Mouse (Mus musculus) cerebellum, postnatal 36 days (tissue): ENCODE data around the gene Bcl2l12.
A peak's percentile ranks its signal among the peaks of the same experiment; 100 is the strongest.
"Not testable (repeated sequence)": the region's sequence is repeated elsewhere in the genome, so short reads cannot be mapped to it uniquely, and the experiment has no call there.

Experiments
- DNase-seq, 2 experiments: peaks; one replicate each; pipeline ENCODE4 v3.0.0; 2021 to 2022; ENCODE audit warnings: mixed read lengths in 2 of 2

Gene Bcl2l12

GRCm38 (mm10) chr7:44998501-44998955, at the start of gene Bcl2l12:
TSS of gene Bcl2l12 (minus strand) at chr7:44998712.
- peak; percentile 38 to 43 for DNase-seq

GRCm38 (mm10) chr7:45047491-45047890, 49.0 kb upstream of the Bcl2l12 start:
- no peak for DNase-seq

- no peak for DNase-seq
Observed at GRCm38 (mm10) chr7:45046853-45047350, 48.4 kb upstream of the Bcl2l12 start.

GRCm38 (mm10) chr7:45045741-45046140, 47.2 kb upstream of the Bcl2l12 start:
- no peak for DNase-seq

- DNase-seq, result no peak
Observed at GRCm38 (mm10) chr7:45043307-45043706, 44.8 kb upstream of the Bcl2l12 start.

GRCm38 (mm10) chr7:45040851-45041250, 42.3 kb upstream of the Bcl2l12 start:
- DNase-seq, result no peak

- DNase-seq, result no peak
Observed at GRCm38 (mm10) chr7:45038411-45038810, 39.9 kb upstream of the Bcl2l12 start.

- peak; percentile 52 to 57 for DNase-seq
Observed at GRCm38 (mm10) chr7:45037720-45038361, 39.3 kb upstream of the Bcl2l12 start.

- DNase-seq, result no peak
Observed at GRCm38 (mm10) chr7:45036702-45037101, 38.2 kb upstream of the Bcl2l12 start.

- DNase-seq, result no peak
Observed at GRCm38 (mm10) chr7:45035631-45036030, 37.1 kb upstream of the Bcl2l12 start.

- no peak for DNase-seq
Observed at GRCm38 (mm10) chr7:45033722-45034359, 35.3 kb upstream of the Bcl2l12 start.

- DNase-seq, result no peak
Observed at GRCm38 (mm10) chr7:45030857-45031256, 32.3 kb upstream of the Bcl2l12 start.

GRCm38 (mm10) chr7:45029995-45030394, 31.5 kb upstream of the Bcl2l12 start:
- DNase-seq, result no peak

- DNase-seq, result no peak
Observed at GRCm38 (mm10) chr7:45028351-45028750, 29.8 kb upstream of the Bcl2l12 start.

GRCm38 (mm10) chr7:45027761-45028160, 29.2 kb upstream of the Bcl2l12 start:
- no peak for DNase-seq

- DNase-seq, result no peak
Observed at GRCm38 (mm10) chr7:45026256-45026655, 27.7 kb upstream of the Bcl2l12 start.

- no peak for DNase-seq
Observed at GRCm38 (mm10) chr7:45025601-45026220, 27.2 kb upstream of the Bcl2l12 start.

- no peak for DNase-seq
Observed at GRCm38 (mm10) chr7:45024281-45025248, 26.1 kb upstream of the Bcl2l12 start.

- not testable (repeated sequence) for DNase-seq
Observed at GRCm38 (mm10) chr7:45023711-45024110, 25.2 kb upstream of the Bcl2l12 start.

GRCm38 (mm10) chr7:45020225-45020624, 21.7 kb upstream of the Bcl2l12 start:
- no peak for DNase-seq

- DNase-seq, result no peak
Observed at GRCm38 (mm10) chr7:45019031-45019571, 20.6 kb upstream of the Bcl2l12 start.
